Mouse (Mus musculus) liver, embryonic 14.5 days (tissue): Measurements from ENCODE around the gene Cbfa2t2.

Experiments used
- CTCF ChIP-seq: IDR thresholded peaks from 2 replicates; pipeline ENCODE4 v1.5.1; 2016; ENCODE audit warnings: antibody characterized with exemption, low read depth, control low read depth
- EP300 ChIP-seq: IDR thresholded peaks from 2 replicates; pipeline ENCODE4 v1.6.1; 2016; ENCODE audit warnings: antibody characterized with exemption, low read depth

DNA sequence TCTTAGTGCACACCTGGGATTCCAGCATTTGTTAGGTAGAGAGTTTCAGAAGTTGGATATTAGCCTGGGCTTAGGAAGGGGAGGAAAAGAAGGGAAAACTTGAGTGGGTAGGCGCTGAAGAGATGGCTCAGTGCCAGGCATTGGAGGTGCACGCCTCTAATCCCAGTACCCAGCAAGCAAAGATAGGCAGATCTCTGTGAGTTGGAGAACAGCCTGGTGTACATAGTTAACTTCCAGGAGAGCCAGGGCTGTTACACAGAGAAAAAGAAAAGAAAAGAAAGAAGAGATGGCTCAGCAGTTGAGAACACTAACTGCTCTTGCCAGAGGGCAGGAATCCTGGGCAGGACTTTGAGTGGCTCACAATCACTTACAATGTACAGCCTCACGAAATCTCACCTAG lies 90.2 kb downstream of the Cbfa2t2 start:
- no peak for TF ChIP-seq CTCF
- TF ChIP-seq EP300 = no peak
